34 mouse cellular contexts compared by ENCODE assay signal in the genomic region with DNA sequence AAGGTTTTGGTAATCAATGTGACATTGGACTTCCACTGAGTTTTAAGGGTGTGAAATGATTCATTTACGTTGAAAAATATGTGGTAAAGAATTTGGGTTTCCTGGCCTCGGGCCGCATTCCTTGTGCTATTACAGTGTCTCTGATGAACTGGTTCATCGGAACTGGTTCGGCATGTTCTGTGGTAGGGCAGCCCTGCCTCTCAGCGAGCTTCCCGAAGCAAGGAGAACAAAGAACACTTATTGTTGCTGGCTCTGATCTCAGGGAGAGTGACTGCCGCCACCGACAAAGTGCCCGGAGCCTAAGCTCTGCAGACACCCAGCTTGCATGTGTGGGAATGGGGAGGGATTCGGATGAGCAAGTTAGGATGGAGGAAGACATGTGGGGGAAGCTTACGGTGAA. TPM values are rescaled to one million over a fixed set of nuclear protein-coding genes. Genes with fewer than 3 reads are reported as not detected.
DNase-seq lines count a peak whose midpoint lies in the region; ATAC-seq and TF ChIP-seq lines count a peak whose summit lies in the region.
"Had no signal": no experiment of that assay in that cellular context is flagged by ENCODE, and none has a peak within 500 bp of the region (broad histone marks: within the 10 kb centered on the region; RNA-seq: fewer than 3 reads in every experiment).

No protein-coding gene starts in this region.

- TF ChIP-seq EP300 in lung, postnatal 0 days (IDR thresholded peaks at IDR 0.05), result no peak

- peak; percentile 57 for DNase-seq in lung, embryonic 14.5 days
- DNase-seq in lung, postnatal 0 days (ENCODE audit: low spot score), result no peak
- DNase-seq in brain, adult 2 months (ENCODE audit: low read depth, low spot score), result peak; percentile 66
- DNase-seq in limb, embryonic 10.5 days (ENCODE audit: low spot score), result peak; percentile 37
- DNase-seq in right cerebral cortex, adult 2 months (ENCODE audit: low spot score in 2 of 2), result no peak
- no peak for DNase-seq in cerebellum, postnatal 10 days
- DNase-seq: adrenal gland, adult 2 months; adrenal gland, postnatal 36 days; cerebellum, adult 11 months; cerebellum, adult 9-10 months; forebrain, postnatal 0 days; gastrocnemius, postnatal 14 days; heart, adult 11 months; heart, postnatal 4 days; kidney, adult 11 months; kidney, postnatal 25 days; left cerebral cortex, postnatal 4 days; liver; lung, adult 2 months; right cerebral cortex, postnatal 14 days; thymus, postnatal 4 days had no signal

- no peaks in the 10 kb centered on the region for H3K9me3 ChIP-seq in lung, embryonic 14.5 days (ENCODE audit: low read depth, low read length)
- H3K9me3 ChIP-seq in lung, postnatal 0 days (ENCODE audit: low read length), result no peaks in the 10 kb centered on the region
- H3K9me3 ChIP-seq in embryonic facial prominence, embryonic 12.5 days, result no peaks in the 10 kb centered on the region
- no peaks in the 10 kb centered on the region for H3K9me3 ChIP-seq in limb, embryonic 10.5 days (replicated peaks)
- H3K9me3 ChIP-seq: forebrain, embryonic 12.5 days; kidney, embryonic 15.5 days; neural tube, embryonic 12.5 days had no signal

- no peak overlapping the region for H3K4me2 ChIP-seq in lung, embryonic 14.5 days
- H3K4me2 ChIP-seq in lung, postnatal 0 days (replicated peaks; ENCODE audit: low read depth, low read length), result no peak overlapping the region
- no peak overlapping the region for H3K4me2 ChIP-seq in embryonic facial prominence, embryonic 12.5 days (replicated peaks)
- H3K4me2 ChIP-seq: forebrain, embryonic 12.5 days; heart, embryonic 11.5 days; hindbrain, embryonic 14.5 days; kidney, embryonic 15.5 days; midbrain, embryonic 11.5 days; neural tube, embryonic 12.5 days had no signal

- no peak overlapping the region for H3K9ac ChIP-seq in lung, embryonic 14.5 days
- H3K9ac ChIP-seq in lung, postnatal 0 days (replicated peaks; ENCODE audit: low read depth), result no peak overlapping the region
- H3K9ac ChIP-seq in embryonic facial prominence, embryonic 12.5 days, result no peak overlapping the region
- H3K9ac ChIP-seq: forebrain, embryonic 12.5 days; forebrain, postnatal 0 days; hindbrain, embryonic 14.5 days; kidney, embryonic 15.5 days; liver, embryonic 14.5 days; neural tube, embryonic 12.5 days had no signal

- 54% methylated on average over 12 of the region's 12 CpGs for WGBS in lung, embryonic 14.5 days
- WGBS in lung, postnatal 0 days, result 52% methylated on average over 12 of the region's 12 CpGs
- WGBS in embryonic facial prominence, embryonic 12.5 days, result 26% methylated on average over 12 of the region's 12 CpGs
- WGBS in limb, embryonic 10.5 days, result 59% methylated on average over 12 of the region's 12 CpGs

- no peak overlapping the region for H3K4me3 ChIP-seq in lung, embryonic 14.5 days (ENCODE audit: low read depth, low read length)
- H3K4me3 ChIP-seq in lung, postnatal 0 days (ENCODE audit: low read depth, low read length), result no peak overlapping the region
- no peak overlapping the region for H3K4me3 ChIP-seq in embryonic facial prominence, embryonic 12.5 days
- no peak overlapping the region for H3K4me3 ChIP-seq in limb, embryonic 10.5 days
- H3K4me3 ChIP-seq: erythroblast, embryonic 14.5 days; forebrain, embryonic 12.5 days; kidney, embryonic 15.5 days; layer of hippocampus, adult 2 months; myocyte; neural tube, embryonic 12.5 days had no signal

- no peaks in the 10 kb centered on the region for H3K36me3 ChIP-seq in lung, embryonic 14.5 days (ENCODE audit: insufficient read depth)
- H3K36me3 ChIP-seq in lung, postnatal 0 days (ENCODE audit: insufficient read depth, low read length), result no peaks in the 10 kb centered on the region
- no peaks in the 10 kb centered on the region for H3K36me3 ChIP-seq in embryonic facial prominence, embryonic 12.5 days
- H3K36me3 ChIP-seq in limb, embryonic 10.5 days, result no peaks in the 10 kb centered on the region
- H3K36me3 ChIP-seq: forebrain, embryonic 12.5 days; kidney, embryonic 15.5 days; neural tube, embryonic 12.5 days had no signal

- H3K4me1 ChIP-seq in lung, embryonic 14.5 days (ENCODE audit: insufficient read depth), result no peaks in the 10 kb centered on the region
- H3K4me1 ChIP-seq in lung, postnatal 0 days (ENCODE audit: insufficient read depth, low read depth, low read length), result no peaks in the 10 kb centered on the region
- peaks cover 6% of the 10 kb centered on the region; the same call in 1 of the 2 replicates for H3K4me1 ChIP-seq in embryonic facial prominence, embryonic 12.5 days
- H3K4me1 ChIP-seq in limb, embryonic 10.5 days, result peaks cover 4% of the 10 kb centered on the region

- TF ChIP-seq CTCF in lung, embryonic 14.5 days (IDR thresholded peaks at IDR 0.05; ENCODE audit: low read depth), result no peak
- TF ChIP-seq CTCF in lung, postnatal 0 days (IDR thresholded peaks at IDR 0.05), result no peak

- no peaks in the 10 kb centered on the region for H3K27me3 ChIP-seq in lung, embryonic 14.5 days (ENCODE audit: insufficient read depth, low read length)
- H3K27me3 ChIP-seq in lung, postnatal 0 days (replicated peaks; ENCODE audit: insufficient read depth, low read length), result no peaks in the 10 kb centered on the region
- no peaks in the 10 kb centered on the region for H3K27me3 ChIP-seq in embryonic facial prominence, embryonic 12.5 days
- no peaks in the 10 kb centered on the region for H3K27me3 ChIP-seq in limb, embryonic 10.5 days (ENCODE audit: low read depth, poor library complexity, severe bottlenecking)
- H3K27me3 ChIP-seq: forebrain, embryonic 12.5 days; kidney, embryonic 15.5 days; neural tube, embryonic 12.5 days had no signal

- 0 out of 2 replicates have a peak, but pooled peaks have one; percentile 21 for ATAC-seq in lung, embryonic 14.5 days (ENCODE audit: insufficient read depth)
- no peak for ATAC-seq in lung, postnatal 0 days
- ATAC-seq in embryonic facial prominence, embryonic 12.5 days (ENCODE audit: insufficient number of reproducible peaks, insufficient read depth, low FRiP score, low TSS enrichment), result no peak
- ATAC-seq: CD4-positive, CD25-positive, alpha-beta regulatory T cell, adult 4 months; forebrain, postnatal 0 days; inflammation-experienced regulatory T-cells, adult 6 months had no signal

- H3K27ac ChIP-seq in lung, embryonic 14.5 days (ENCODE audit: low read depth), result no peak overlapping the region
- no peak overlapping the region for H3K27ac ChIP-seq in lung, postnatal 0 days (ENCODE audit: low read length)
- H3K27ac ChIP-seq in embryonic facial prominence, embryonic 12.5 days, result 0 out of 2 replicates have a peak overlapping the region, but pooled peaks have one; percentile 11
- no peak overlapping the region for H3K27ac ChIP-seq in limb, embryonic 10.5 days
- H3K27ac ChIP-seq: forebrain, embryonic 12.5 days; hindbrain, embryonic 14.5 days; kidney, embryonic 15.5 days; layer of hippocampus, adult 2 months; liver, embryonic 14.5 days; neural tube, embryonic 12.5 days had no signal

RNA-seq across cellular contexts. Expression of gene Akap6, which starts 50.8 kb away (rescaled TPM):
- polyA plus RNA-seq in lung, embryonic 14.5 days (2014; fragmentation: Nextera tagmentation; extraction: Ambion mirVana), result 0.51 and 0.68 TPM in 2 replicates
- 0.12 and 0.31 TPM in 2 replicates for polyA plus RNA-seq in lung, postnatal 0 days (2015; fragmentation: Nextera tagmentation; extraction: Ambion mirVana)
- 3.5 and 4.7 TPM in 2 replicates for polyA plus RNA-seq in embryonic facial prominence, embryonic 12.5 days (2016; fragmentation: Nextera tagmentation; extraction: Ambion mirVana)
- polyA plus RNA-seq in limb, embryonic 10.5 days (2016; fragmentation: Nextera tagmentation; extraction: Ambion mirVana), result 0.18 and 0.26 TPM in 2 replicates
- polyA plus RNA-seq: erythroblast, embryonic 14.5 days had no signal

Comparison
In these comparisons a context has a peak if more than half of its experiments do, and no peak if none do; other contexts are left out.
1. DNase-seq: peak in lung, embryonic 14.5 days (single experiment), brain, adult 2 months (single experiment) and limb, embryonic 10.5 days (single experiment); none in lung, postnatal 0 days (single experiment), right cerebral cortex, adult 2 months (0 of 2) and cerebellum, postnatal 10 days (0 of 2).